Mouse (Mus musculus): ENCODE measurements around the gene Tbck.

GRCm38 (mm10) chr3:132815497-132816326, 131.8 kb downstream of the Tbck start:
- TF ChIP-seq POLR2A (IDR thresholded peaks at IDR 0.05; ENCODE audit: insufficient read length, low read depth): no peak
- TF ChIP-seq MYOD1 (IDR thresholded peaks at IDR 0.05; ENCODE audit: control insufficient read depth in 1 of 3, insufficient read length in 2 of 3, low read depth in 2 of 3): no peak
